Mouse (Mus musculus): ENCODE measurements around the gene Actg2. TPM values are rescaled to one million over a fixed set of nuclear protein-coding genes. Genes with fewer than 3 reads are reported as not detected.

The Actg2 gene
- polyA plus RNA-seq, 1 experiment from 2014 or later: 2.3 TPM

DNA sequence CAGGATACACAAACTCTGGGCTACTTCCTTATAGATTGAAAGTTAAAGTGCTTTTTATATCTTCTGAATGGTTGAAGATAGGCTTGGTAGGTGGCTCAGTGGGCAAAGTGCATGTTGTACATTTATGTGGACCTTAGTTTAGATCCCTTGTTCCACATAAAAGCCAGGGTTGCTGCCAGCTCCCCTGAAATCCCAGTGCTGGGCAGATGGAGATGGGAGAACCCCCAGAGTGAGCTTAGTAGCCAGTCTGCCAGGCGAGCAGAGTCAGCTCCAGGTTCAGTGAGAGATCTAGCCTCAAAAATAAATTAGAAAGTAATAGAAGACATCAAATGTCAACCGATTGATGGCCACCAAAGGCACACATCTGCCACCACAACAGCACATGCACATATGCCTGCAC is 3.5 kb downstream of the Actg2 start:
- 75% methylated on average over 2 of the region's 2 CpGs for WGBS
- Histone ChIP-seq H3K9me3 (ENCODE audit: control insufficient read depth, low read length) (no peaks in the 10 kb centered on the region), H3K9ac (ENCODE audit: low read length) (no peak overlapping the region), H3K4me1 (replicated peaks; ENCODE audit: control insufficient read depth, insufficient read depth, low read length) (no peaks in the 10 kb centered on the region), H3K36me3 (ENCODE audit: control insufficient read depth, insufficient read depth, low read length) (no peaks in the 10 kb centered on the region), H3K27ac (ENCODE audit: low read depth, low read length) (no peak overlapping the region), H3K4me3 (ENCODE audit: low read depth, low read length) (no peak overlapping the region), H3K27me3 (ENCODE audit: control insufficient read depth, insufficient read depth, low read length) (no peaks in the 10 kb centered on the region), H3K4me2 (ENCODE audit: low read depth, low read length, severe bottlenecking) (no peak overlapping the region)
- no peak for ATAC-seq (replicated peaks; ENCODE audit: low FRiP score)
- no peak for DNase-seq (ENCODE audit: low spot score)

DNA sequence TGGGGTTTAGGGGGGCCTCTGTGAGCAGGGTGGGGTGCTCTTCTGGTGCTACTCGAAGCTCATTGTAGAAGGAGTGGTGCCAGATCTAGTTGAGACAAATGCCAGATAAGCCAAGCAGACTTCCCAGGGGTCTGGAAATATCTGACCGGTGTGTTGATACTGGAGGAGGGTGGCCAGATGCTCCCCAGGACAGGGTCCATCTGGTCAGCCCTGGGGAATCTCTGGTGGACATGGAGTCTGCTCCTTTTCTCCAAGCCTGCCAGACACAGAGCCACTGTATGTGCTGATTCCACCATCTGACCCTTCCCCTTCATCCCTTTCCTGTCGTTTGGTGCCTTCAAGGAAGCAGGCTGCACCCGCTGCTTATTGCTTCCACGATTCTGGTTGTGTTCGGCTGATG is 12.9 kb downstream of the Actg2 start:
- ATAC-seq (replicated peaks; ENCODE audit: low FRiP score) (no peak), DNase-seq (ENCODE audit: low spot score) (no peak)
- H3K4me2 ChIP-seq (ENCODE audit: low read depth, low read length, severe bottlenecking): no peak overlapping the region
- H3K4me1 ChIP-seq (replicated peaks; ENCODE audit: control insufficient read depth, insufficient read depth, low read length): no peaks in the 10 kb centered on the region
- WGBS: 83% methylated on average over 6 of the region's 6 CpGs
- H3K9ac ChIP-seq (ENCODE audit: low read length): no peak overlapping the region
- no peaks in the 10 kb centered on the region for H3K36me3 ChIP-seq (ENCODE audit: control insufficient read depth, insufficient read depth, low read length)
- H3K27me3 ChIP-seq (ENCODE audit: control insufficient read depth, insufficient read depth, low read length): no peaks in the 10 kb centered on the region
- H3K27ac ChIP-seq (ENCODE audit: low read depth, low read length): no peak overlapping the region
- no peak overlapping the region for H3K4me3 ChIP-seq (ENCODE audit: low read depth, low read length)
- H3K9me3 ChIP-seq (ENCODE audit: control insufficient read depth, low read length): no peaks in the 10 kb centered on the region

DNA sequence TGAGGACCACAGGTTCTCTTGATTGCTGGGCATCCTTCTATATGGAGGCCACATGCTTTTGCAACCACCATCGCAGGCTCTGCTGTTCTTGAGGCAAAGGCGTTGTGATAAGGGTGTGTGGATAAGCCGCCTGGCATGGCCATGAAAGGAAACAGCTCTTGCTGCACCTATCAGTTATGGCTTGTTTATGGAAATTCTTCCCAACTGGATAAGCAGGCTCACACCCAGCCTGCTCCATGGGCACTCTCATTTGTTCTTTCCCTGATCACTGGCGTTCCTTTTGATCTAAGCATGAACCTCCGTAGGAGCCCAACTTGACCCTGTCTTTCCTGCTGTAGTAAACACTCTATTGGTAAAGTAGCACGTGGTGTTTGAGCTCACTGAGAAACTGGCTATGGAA is 14.3 kb downstream of the Actg2 start:
- no peak for ATAC-seq (replicated peaks; ENCODE audit: low FRiP score)
- no peaks in the 10 kb centered on the region for H3K9me3 ChIP-seq (ENCODE audit: control insufficient read depth, low read length)

DNA sequence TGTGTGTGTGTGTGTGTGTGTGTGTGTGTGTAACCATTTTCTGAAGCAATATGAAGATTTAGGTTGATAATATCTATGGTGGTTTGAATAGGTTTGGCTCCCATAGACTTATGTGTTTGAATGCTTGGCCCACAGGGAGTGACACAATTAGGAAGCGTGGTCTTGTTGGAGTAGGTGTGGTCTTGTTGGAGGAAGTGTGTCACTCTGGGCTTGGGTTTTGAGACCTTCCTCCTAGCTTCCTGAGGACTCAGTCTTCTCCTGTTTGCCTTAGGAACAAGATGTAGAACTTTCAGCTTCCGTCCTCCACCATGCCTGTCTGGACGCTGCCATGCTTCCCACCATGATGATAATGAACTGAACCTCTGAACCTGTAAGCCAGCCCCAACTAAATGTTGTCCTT is 17.4 kb downstream of the Actg2 start:
- 92% methylated on average over 3 of the region's 3 CpGs for WGBS
- ATAC-seq (replicated peaks; ENCODE audit: low FRiP score) (no peak), DNase-seq (ENCODE audit: low spot score) (no peak)
- Histone ChIP-seq H3K9ac (ENCODE audit: low read length) (no peak overlapping the region), H3K36me3 (ENCODE audit: control insufficient read depth, insufficient read depth, low read length) (no peaks in the 10 kb centered on the region), H3K4me2 (ENCODE audit: low read depth, low read length, severe bottlenecking) (no peak overlapping the region), H3K27ac (ENCODE audit: low read depth, low read length) (no peak overlapping the region), H3K9me3 (ENCODE audit: control insufficient read depth, low read length) (no peaks in the 10 kb centered on the region), H3K27me3 (ENCODE audit: control insufficient read depth, insufficient read depth, low read length) (no peaks in the 10 kb centered on the region), H3K4me3 (ENCODE audit: low read depth, low read length) (no peak overlapping the region), H3K4me1 (replicated peaks; ENCODE audit: control insufficient read depth, insufficient read depth, low read length) (no peaks in the 10 kb centered on the region)

More for the DNA sequence above, 14.3 kb downstream of the Actg2 start:
- WGBS: 79% methylated on average over 6 of the region's 6 CpGs
- Histone ChIP-seq H3K4me3 (ENCODE audit: low read depth, low read length) (no peak overlapping the region), H3K4me1 (replicated peaks; ENCODE audit: control insufficient read depth, insufficient read depth, low read length) (no peaks in the 10 kb centered on the region), H3K9ac (ENCODE audit: low read length) (no peak overlapping the region), H3K36me3 (ENCODE audit: control insufficient read depth, insufficient read depth, low read length) (no peaks in the 10 kb centered on the region), H3K27me3 (ENCODE audit: control insufficient read depth, insufficient read depth, low read length) (no peaks in the 10 kb centered on the region), H3K27ac (ENCODE audit: low read depth, low read length) (no peak overlapping the region), H3K4me2 (ENCODE audit: low read depth, low read length, severe bottlenecking) (no peak overlapping the region)
- DNase-seq (ENCODE audit: low spot score): no peak

DNA sequence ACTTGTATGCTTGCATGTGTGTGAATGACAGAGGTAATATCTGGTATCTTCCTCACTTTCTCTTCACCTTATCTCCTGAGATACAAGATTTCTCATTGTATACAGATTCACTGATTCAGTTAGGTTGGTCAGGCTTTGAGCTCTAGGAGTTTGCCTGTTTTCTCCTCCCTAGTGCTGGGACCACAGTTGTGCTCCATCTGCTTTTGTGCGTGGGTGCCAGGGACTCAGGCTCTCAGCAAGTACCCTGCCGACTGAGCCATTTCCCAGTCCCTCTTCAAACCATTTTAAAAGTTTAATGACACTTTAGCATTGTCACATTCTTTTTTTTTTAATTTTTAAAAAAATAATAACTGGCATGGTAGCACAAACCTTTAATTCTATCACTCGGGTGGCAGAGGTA is 20.9 kb downstream of the Actg2 start:
- DNase-seq (ENCODE audit: low spot score) (no peak), ATAC-seq (replicated peaks; ENCODE audit: low FRiP score) (no peak)
- Histone ChIP-seq H3K9me3 (ENCODE audit: control insufficient read depth, low read length) (no peaks in the 10 kb centered on the region), H3K4me3 (ENCODE audit: low read depth, low read length) (no peak overlapping the region), H3K27me3 (ENCODE audit: control insufficient read depth, insufficient read depth, low read length) (no peaks in the 10 kb centered on the region), H3K36me3 (ENCODE audit: control insufficient read depth, insufficient read depth, low read length) (no peaks in the 10 kb centered on the region), H3K9ac (ENCODE audit: low read length) (no peak overlapping the region), H3K27ac (ENCODE audit: low read depth, low read length) (no peak overlapping the region), H3K4me1 (replicated peaks; ENCODE audit: control insufficient read depth, insufficient read depth, low read length) (no peaks in the 10 kb centered on the region), H3K4me2 (ENCODE audit: low read depth, low read length, severe bottlenecking) (no peak overlapping the region)
- 72% methylated on average over 3 of the region's 3 CpGs for whole genome bisulfite sequencing

DNA sequence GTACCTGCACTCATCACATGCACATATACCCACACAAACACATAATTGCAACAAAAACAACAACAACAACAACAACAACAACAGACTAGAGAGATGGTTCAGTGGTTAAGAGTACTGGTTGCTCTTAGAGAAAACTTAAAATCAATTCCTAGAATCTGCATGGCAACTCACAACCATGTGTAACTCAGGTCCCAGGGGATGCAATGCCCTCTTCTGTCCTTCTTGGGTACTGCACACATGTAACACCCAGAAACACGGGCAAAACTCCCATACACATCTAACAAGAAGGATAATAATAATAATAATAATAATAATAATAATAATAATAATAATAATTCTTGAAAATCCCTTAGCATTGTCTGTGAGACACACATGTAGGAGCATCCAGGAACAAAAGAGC is 23.6 kb downstream of the Actg2 start:
- no peak overlapping the region for H3K9ac ChIP-seq (ENCODE audit: low read length)
- no peaks in the 10 kb centered on the region for H3K9me3 ChIP-seq (ENCODE audit: control insufficient read depth, low read length)
- H3K27me3 ChIP-seq (ENCODE audit: control insufficient read depth, insufficient read depth, low read length): no peaks in the 10 kb centered on the region
- no peak overlapping the region for H3K4me3 ChIP-seq (ENCODE audit: low read depth, low read length)
- WGBS: 25% methylated on average over 1 of the region's 1 CpGs
- H3K4me2 ChIP-seq (ENCODE audit: low read depth, low read length, severe bottlenecking): no peak overlapping the region
- H3K36me3 ChIP-seq (ENCODE audit: control insufficient read depth, insufficient read depth, low read length): no peaks in the 10 kb centered on the region
- ATAC-seq (replicated peaks; ENCODE audit: low FRiP score): no peak
- H3K4me1 ChIP-seq (replicated peaks; ENCODE audit: control insufficient read depth, insufficient read depth, low read length): no peaks in the 10 kb centered on the region
- peak; percentile 66 for DNase-seq (ENCODE audit: low spot score)
- H3K27ac ChIP-seq (ENCODE audit: low read depth, low read length): no peak overlapping the region

DNA sequence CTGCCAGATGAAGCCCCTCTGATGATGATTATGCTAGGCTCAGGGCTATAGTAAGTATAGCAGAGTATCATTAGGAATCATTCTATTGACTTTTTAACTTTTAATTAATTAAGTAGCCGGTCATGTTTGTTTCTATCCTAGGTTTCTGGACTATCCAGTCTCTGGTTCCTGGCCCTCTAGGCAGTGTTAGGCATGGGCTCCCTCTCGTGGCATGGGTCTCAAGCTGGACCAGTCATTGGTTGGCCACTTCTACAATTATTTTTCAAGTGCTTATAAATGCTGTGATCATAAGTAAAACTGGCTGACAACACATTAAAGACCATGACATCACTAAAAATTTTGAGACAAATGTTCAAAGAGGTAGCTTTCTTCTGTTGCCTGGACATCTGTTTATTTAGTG is 25.9 kb downstream of the Actg2 start:
- 73% methylated on average over 2 of the region's 2 CpGs for WGBS
- no peaks in the 10 kb centered on the region for H3K27me3 ChIP-seq (ENCODE audit: control insufficient read depth, insufficient read depth, low read length)
- H3K4me3 ChIP-seq (ENCODE audit: low read depth, low read length): no peak overlapping the region
- no peak overlapping the region for H3K27ac ChIP-seq (ENCODE audit: low read depth, low read length)
- no peaks in the 10 kb centered on the region; the same call in 1 of the 2 replicates for H3K4me1 ChIP-seq (replicated peaks; ENCODE audit: control insufficient read depth, insufficient read depth, low read length)
- no peak overlapping the region for H3K4me2 ChIP-seq (ENCODE audit: low read depth, low read length, severe bottlenecking)
- DNase-seq (ENCODE audit: low spot score): no peak
- no peak for ATAC-seq (replicated peaks; ENCODE audit: low FRiP score)
- H3K36me3 ChIP-seq (ENCODE audit: control insufficient read depth, insufficient read depth, low read length): no peaks in the 10 kb centered on the region
- no peaks in the 10 kb centered on the region for H3K9me3 ChIP-seq (ENCODE audit: control insufficient read depth, low read length)
- no peak overlapping the region for H3K9ac ChIP-seq (ENCODE audit: low read length)

DNA sequence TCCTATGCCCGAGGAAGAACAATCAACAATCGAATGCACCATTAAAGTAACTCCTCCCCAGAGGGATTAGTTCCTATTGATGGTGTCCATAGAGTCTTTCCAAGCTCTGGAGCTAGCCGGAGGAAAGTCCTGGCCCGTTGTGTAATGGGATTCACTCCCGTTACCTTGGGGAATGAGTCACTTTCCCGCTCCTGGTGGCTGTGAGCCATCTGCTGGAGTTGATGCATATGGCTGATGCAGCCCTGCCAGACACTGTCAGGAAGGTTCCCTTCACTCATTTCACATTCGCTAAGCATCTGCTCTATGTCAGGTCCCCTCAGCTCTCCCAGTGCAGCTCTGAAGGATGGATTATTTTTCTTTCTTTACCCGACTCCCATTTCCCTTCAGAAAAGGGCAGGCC is 26.6 kb downstream of the Actg2 start:
- Histone ChIP-seq H3K4me3 (ENCODE audit: low read depth, low read length) (no peak overlapping the region), H3K27me3 (ENCODE audit: control insufficient read depth, insufficient read depth, low read length) (no peaks in the 10 kb centered on the region), H3K9me3 (ENCODE audit: control insufficient read depth, low read length) (no peaks in the 10 kb centered on the region), H3K27ac (ENCODE audit: low read depth, low read length) (no peak overlapping the region), H3K4me2 (ENCODE audit: low read depth, low read length, severe bottlenecking) (no peak overlapping the region), H3K36me3 (ENCODE audit: control insufficient read depth, insufficient read depth, low read length) (no peaks in the 10 kb centered on the region), H3K4me1 (replicated peaks; ENCODE audit: control insufficient read depth, insufficient read depth, low read length) (no peaks in the 10 kb centered on the region; the same call in 1 of the 2 replicates), H3K9ac (ENCODE audit: low read length) (no peak overlapping the region)
- 52% methylated on average over 8 of the region's 8 CpGs for WGBS
- DNase-seq (ENCODE audit: low spot score): no peak
- no peak for ATAC-seq (replicated peaks; ENCODE audit: low FRiP score)

DNA sequence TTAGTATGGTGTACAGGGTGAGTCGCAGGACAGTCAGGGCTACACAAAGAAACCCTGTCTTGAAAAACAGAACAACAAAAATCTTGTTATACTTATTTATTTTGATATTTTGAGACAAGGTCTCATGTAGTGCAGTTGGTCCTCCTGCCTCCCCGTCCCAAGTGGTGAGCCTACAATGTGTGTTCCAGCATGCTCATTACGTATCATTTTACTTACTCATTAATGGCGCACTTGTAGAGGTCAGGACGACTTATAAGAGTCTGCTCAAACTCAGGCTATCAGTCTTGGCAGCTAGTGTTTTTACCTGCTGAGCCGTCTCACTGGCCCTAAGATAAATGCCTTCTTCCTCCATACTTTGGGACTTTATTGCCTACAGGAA is 28.9 kb downstream of the Actg2 start:
- H3K9ac ChIP-seq (ENCODE audit: low read length): peak overlapping the region; percentile 63
- no peaks in the 10 kb centered on the region for H3K27me3 ChIP-seq (ENCODE audit: control insufficient read depth, insufficient read depth, low read length)
- DNase-seq (ENCODE audit: low spot score): no peak
- H3K27ac ChIP-seq (ENCODE audit: low read depth, low read length): peak overlapping the region; percentile 90
- no peak; the same call in 1 of the 2 replicates for ATAC-seq (replicated peaks; ENCODE audit: low FRiP score)
- no peaks in the 10 kb centered on the region for H3K9me3 ChIP-seq (ENCODE audit: control insufficient read depth, low read length)
- H3K4me2 ChIP-seq (ENCODE audit: low read depth, low read length, severe bottlenecking): peak overlapping the region; percentile 82
- WGBS: 35% methylated on average over 6 of the region's 6 CpGs
- no peaks in the 10 kb centered on the region; the same call in 1 of the 2 replicates for H3K4me1 ChIP-seq (replicated peaks; ENCODE audit: control insufficient read depth, insufficient read depth, low read length)
- H3K36me3 ChIP-seq (ENCODE audit: control insufficient read depth, insufficient read depth, low read length): no peaks in the 10 kb centered on the region
- H3K4me3 ChIP-seq (ENCODE audit: low read depth, low read length): peak overlapping the region; percentile 73

Data from forebrain, embryonic 11.5 days (tissue).